Mouse (Mus musculus) liver, embryonic 13.5 days (tissue): ENCODE data around the gene Gm11077. TPM values are rescaled to one million over a fixed set of nuclear protein-coding genes. Genes with fewer than 3 reads are reported as not detected.

ENCODE experiments used
- ATAC-seq: fragments of 200-750 bp; cut with Nextera tagmentation; 2 replicates; pipeline ENCODE4 v1.8.0; 2017; ENCODE audit warnings: low read depth, mild to moderate bottlenecking, moderate number of reproducible peaks, moderate library complexity
- DNase-seq: peaks from one replicate; pipeline ENCODE4 v3.0.0; 2022
- H3K27ac ChIP-seq: fragments of 300-500 bp; sonication (generic); 2 replicates; pipeline ENCODE4 v1.5.1; 2015; ENCODE audit warnings: moderate library complexity, mild to moderate bottlenecking, inconsistent platforms
- H3K27me3 ChIP-seq: fragments of 300-500 bp; sonication (generic); 2 replicates; pipeline ENCODE4 v1.6.1; 2015; ENCODE audit warnings: mild to moderate bottlenecking, inconsistent platforms
- H3K36me3 ChIP-seq: fragments of 300-500 bp; sonication (generic); 2 replicates; pipeline ENCODE4 v1.6.1; 2015; ENCODE audit warnings: mild to moderate bottlenecking, inconsistent platforms
- H3K4me1 ChIP-seq: fragments of 300-500 bp; sonication (generic); replicated peaks from 2 replicates; pipeline ENCODE4 v1.6.1; 2015; ENCODE audit warnings: inconsistent platforms
- H3K4me2 ChIP-seq: fragments of 300-500 bp; sonication (generic); 2 replicates; pipeline ENCODE4 v1.6.1; 2015; ENCODE audit warnings: inconsistent platforms, mild to moderate bottlenecking, moderate library complexity
- H3K4me3 ChIP-seq: fragments of 300-500 bp; sonication (generic); replicated peaks from 2 replicates; pipeline ENCODE4 v1.5.1; 2015; ENCODE audit warnings: mild to moderate bottlenecking, inconsistent platforms
- H3K9ac ChIP-seq: fragments of 300-500 bp; sonication (generic); 2 replicates; pipeline ENCODE4 v1.6.1; 2015; ENCODE audit warnings: mild to moderate bottlenecking, inconsistent platforms
- H3K9me3 ChIP-seq: fragments of 300-500 bp; sonication (generic); replicated peaks from 2 replicates; pipeline ENCODE4 v1.6.1; 2016; ENCODE audit warnings: inconsistent platforms
- WGBS: fragments of 180-500 bp; shearing (Covaris S2); methylation state at CpG from one replicate; pipeline ENCODE4 v1.1.7; 2015; ENCODE audit not compliant: insufficient replicate concordance; 5-methylcytosine and 5-hydroxymethylcytosine counted together
- polyA plus RNA-seq: library from polyadenylated mRNA; unstranded; fragments of >200 nt; fragmentation: Nextera tagmentation; extraction: Ambion mirVana; gene quantifications from 2 replicates; pipeline ENCODE4 v1.2.1, GENCODE M21; 2015

Gene Gm11077
- polyA plus RNA-seq, 1 experiment from 2014 or later = not detected

DNA sequence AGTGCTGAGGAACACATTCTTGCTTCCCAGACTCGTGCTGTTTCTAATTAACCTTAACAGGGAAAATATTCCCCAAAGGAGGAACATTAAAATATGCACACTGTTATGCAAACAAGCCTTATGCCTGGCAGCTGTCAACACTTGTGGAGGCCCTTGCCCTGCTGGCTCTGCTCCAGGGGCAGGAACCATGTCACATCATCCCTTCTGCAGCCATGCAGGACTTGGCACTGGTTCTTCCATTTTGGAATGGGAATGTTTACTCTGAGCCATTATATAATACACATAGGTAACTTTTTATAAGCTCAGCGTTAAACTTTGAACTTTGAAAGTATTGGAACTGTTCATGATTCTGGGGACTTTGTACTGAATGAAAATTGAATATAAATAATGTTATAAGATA, 18.5 kb downstream of the Gm11077 start:
- no peak overlapping the region for H3K4me3 ChIP-seq
- H3K9me3 ChIP-seq = no peaks in the 10 kb centered on the region
- H3K27me3 ChIP-seq = no peaks in the 10 kb centered on the region
- H3K4me1 ChIP-seq = no peaks in the 10 kb centered on the region
- no peaks in the 10 kb centered on the region for H3K36me3 ChIP-seq
- 41% methylated on average over 2 of the region's 2 CpGs for WGBS
- no peak overlapping the region for H3K9ac ChIP-seq
- no peak overlapping the region for H3K4me2 ChIP-seq
- H3K27ac ChIP-seq = no peak overlapping the region
- ATAC-seq (no peak), DNase-seq (no peak)

DNA sequence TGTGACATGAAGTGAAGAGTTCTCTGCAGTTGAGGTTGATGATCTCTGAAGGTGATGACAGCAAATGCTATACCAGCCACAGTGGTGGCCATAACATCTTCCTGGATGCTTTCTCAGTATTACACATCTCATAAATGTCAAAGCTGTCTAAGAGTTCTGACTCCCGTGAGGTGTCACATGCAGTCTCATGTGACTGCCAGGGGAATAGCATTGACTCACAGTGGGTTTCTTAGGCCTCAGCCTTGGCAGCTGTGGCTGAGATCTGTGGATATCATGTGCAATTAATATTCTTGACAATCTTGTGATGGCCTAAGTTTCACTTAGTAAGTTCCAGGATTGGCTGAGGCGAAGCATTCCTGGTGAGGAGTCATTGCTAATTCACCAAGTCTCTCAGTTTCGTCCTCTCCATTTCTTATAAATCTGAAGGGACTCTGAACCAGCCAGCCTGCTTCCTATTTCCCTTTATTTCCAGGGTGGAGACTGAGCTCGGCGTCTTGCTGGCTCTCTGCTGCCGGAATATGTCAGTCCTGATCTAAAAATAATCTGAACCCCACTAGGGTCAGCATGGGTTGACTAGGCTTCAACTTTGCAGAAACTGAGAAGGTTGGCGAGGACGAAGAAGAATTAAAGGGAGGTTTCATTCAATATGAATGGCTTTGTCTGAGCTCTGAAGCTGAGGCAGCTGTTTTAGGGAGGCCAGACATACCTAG, 21.4 kb downstream of the Gm11077 start:
- ATAC-seq (no peak), DNase-seq (no peak)
- no peaks in the 10 kb centered on the region for H3K36me3 ChIP-seq
- no peak overlapping the region for H3K4me3 ChIP-seq
- H3K9ac ChIP-seq = no peak overlapping the region
- 64% methylated on average over 8 of the region's 8 CpGs for WGBS
- no peak overlapping the region for H3K4me2 ChIP-seq
- H3K9me3 ChIP-seq = no peaks in the 10 kb centered on the region
- no peaks in the 10 kb centered on the region for H3K27me3 ChIP-seq
- no peaks in the 10 kb centered on the region for H3K4me1 ChIP-seq
- H3K27ac ChIP-seq = no peak overlapping the region

DNA sequence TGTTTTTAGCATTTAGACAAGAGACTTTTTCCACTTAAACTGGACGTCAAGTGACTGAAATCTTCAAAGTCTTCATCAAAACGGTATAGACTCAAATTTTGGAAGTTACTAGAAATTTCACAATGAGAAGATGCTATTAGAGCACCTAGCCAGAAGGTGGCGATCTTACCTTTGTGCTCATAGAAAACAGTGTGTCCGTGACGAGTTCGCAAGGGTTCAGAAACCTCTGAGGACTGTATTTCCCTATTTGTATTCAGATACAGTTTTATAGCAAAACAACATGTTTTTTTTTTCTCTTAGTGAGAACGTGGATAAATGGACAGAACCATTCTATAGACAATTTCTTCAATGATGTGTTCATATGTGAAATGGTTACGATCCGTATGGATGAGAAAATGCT, 37.3 kb downstream of the Gm11077 start:
- WGBS = 27% methylated on average over 9 of the region's 9 CpGs
- Histone ChIP-seq H3K4me2 (no peak overlapping the region), H3K9ac (no peak overlapping the region), H3K36me3 (no peaks in the 10 kb centered on the region), H3K27ac (no peak overlapping the region), H3K27me3 (no peaks in the 10 kb centered on the region), H3K4me3 (no peak overlapping the region), H3K9me3 (no peaks in the 10 kb centered on the region), H3K4me1 (no peaks in the 10 kb centered on the region)
- DNase-seq = no peak
- ATAC-seq = no peak

DNA sequence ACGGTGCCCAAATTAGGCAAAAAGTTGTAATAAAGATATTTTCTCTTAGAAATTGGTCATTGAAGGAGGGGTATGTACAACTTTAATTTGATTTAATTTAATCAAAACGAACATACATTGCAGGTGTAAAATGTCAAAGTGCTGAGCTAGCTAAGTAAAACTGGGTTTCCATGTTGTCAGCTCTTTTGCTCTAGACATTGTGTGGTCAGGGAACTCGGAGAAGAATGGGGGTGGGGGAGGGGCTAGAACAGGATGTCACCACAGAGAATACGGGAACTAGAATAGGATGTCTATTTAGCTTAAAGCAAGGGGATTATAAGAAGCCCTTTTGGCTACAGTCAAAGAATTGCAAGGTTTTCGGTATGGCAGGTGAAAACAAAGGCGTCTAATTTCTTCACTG, 38.2 kb downstream of the Gm11077 start:
- Histone ChIP-seq H3K4me1 (no peaks in the 10 kb centered on the region), H3K4me2 (no peak overlapping the region), H3K9me3 (no peaks in the 10 kb centered on the region), H3K9ac (no peak overlapping the region), H3K36me3 (no peaks in the 10 kb centered on the region), H3K27me3 (no peaks in the 10 kb centered on the region), H3K4me3 (no peak overlapping the region), H3K27ac (no peak overlapping the region)
- DNase-seq (no peak), ATAC-seq (no peak)
- 35% methylated on average over 6 of the region's 6 CpGs for WGBS

DNA sequence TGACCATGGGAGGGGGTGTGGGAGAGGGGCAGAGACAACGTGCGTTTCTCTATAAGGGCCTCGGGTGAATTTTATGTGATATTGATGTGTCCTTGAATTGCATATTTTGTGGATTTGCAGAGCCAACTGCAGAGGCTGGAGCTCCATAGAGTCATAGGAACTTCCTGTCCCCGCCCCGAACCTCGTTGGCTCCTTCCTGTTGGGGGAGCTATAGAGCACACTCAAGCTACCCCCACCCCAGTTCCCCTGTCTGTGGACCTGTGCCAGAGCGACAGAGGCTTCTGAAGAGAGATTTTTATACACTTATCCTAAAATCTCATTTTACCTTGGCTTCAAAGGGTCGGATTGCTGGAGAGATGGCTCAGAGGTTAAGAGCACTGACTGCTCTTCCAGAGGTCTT, 39.1 kb downstream of the Gm11077 start:
- Histone ChIP-seq H3K4me3 (no peak overlapping the region), H3K9me3 (no peaks in the 10 kb centered on the region), H3K36me3 (no peaks in the 10 kb centered on the region), H3K27ac (no peak overlapping the region), H3K4me1 (no peaks in the 10 kb centered on the region), H3K9ac (no peak overlapping the region), H3K27me3 (no peaks in the 10 kb centered on the region), H3K4me2 (no peak overlapping the region)
- DNase-seq (no peak), ATAC-seq (no peak)
- 53% methylated on average over 8 of the region's 8 CpGs for WGBS

DNA sequence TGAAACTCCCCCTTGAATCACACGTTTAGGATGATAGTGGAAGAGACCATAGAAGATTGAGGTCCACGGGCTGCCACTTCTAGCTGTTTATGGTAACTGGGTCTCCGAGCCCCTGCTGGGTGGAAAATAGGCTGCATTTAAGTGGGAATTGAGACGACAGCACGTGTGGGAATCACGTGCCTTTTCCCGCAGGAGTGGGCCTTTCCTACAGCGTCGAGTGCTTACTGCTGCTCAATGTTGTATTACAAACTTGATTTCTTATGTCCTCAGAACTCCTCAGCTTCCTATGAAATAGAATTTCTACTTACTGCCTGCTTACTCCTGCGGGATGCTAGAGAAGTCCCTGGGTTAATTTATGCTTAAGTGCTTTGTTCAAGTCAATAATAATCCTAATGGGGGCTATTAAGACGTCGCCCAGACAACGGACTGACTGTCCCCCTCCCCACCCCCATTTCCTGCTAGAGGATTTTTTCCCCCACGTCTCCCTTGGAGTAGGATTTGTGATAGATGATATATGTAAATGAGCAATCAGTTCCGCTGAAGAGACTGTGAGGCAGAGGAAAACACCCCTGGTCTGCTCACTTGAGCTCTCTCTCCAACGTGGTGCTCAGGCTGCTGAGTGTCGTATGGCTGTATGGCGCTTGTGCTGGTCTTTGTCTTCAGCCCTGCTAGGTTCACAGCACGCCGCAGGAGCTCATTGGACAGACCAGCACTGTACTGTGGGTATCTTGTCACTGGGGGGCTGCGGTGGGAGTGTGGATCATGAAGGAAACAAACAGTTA, 40.0 kb downstream of the Gm11077 start:
- no peak for ATAC-seq
- no peak overlapping the region for H3K27ac ChIP-seq
- WGBS = 68% methylated on average over 21 of the region's 21 CpGs
- no peaks in the 10 kb centered on the region for H3K9me3 ChIP-seq
- no peaks in the 10 kb centered on the region for H3K36me3 ChIP-seq
- DNase-seq = no peak
- H3K9ac ChIP-seq = no peak overlapping the region
- H3K27me3 ChIP-seq = no peaks in the 10 kb centered on the region
- no peak overlapping the region for H3K4me2 ChIP-seq
- H3K4me1 ChIP-seq = no peaks in the 10 kb centered on the region
- no peak overlapping the region for H3K4me3 ChIP-seq

DNA sequence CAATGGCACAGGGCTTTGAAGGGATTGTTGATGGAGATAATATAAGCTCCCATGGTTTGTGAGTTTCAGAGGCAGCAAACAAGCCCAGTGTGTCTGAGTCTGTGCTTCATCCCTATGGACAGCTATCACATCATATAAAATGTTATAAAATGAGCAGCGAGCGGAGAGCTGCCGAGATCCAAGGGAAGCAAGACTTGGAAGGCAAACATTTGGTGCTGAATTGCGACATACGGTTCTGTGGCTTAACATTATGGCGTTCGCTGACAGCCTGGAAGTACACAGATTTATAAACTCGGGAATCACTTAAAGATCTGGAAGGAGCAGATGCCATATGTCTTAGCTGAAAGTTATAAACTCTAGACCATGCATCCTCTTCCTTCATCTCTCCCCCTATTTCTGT, 47.2 kb downstream of the Gm11077 start:
- Histone ChIP-seq H3K9me3 (no peaks in the 10 kb centered on the region), H3K36me3 (no peaks in the 10 kb centered on the region), H3K27ac (no peak overlapping the region), H3K4me1 (no peaks in the 10 kb centered on the region), H3K4me3 (no peak overlapping the region), H3K27me3 (no peaks in the 10 kb centered on the region), H3K9ac (no peak overlapping the region), H3K4me2 (no peak overlapping the region)
- ATAC-seq = no peak
- DNase-seq = no peak
- 77% methylated on average over 8 of the region's 8 CpGs for WGBS

DNA sequence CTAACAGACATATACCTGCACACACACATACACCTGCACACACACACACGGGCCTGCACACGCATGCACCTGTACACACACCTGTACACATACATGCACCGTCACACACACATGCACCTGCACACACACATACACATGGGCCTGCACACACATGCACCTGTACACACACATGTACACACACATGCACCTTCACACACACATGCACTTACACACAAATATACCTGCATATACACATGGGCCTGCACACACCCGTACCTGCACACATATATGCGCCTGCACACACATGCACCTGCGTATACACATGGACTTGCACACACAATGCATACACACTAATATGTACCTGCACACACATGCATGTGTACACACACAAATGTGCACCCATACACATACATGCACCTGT, 53.4 kb downstream of the Gm11077 start:
- no peaks in the 10 kb centered on the region for H3K4me1 ChIP-seq
- WGBS = 76% methylated on average over 6 of the region's 6 CpGs
- no peak for ATAC-seq

DNA sequence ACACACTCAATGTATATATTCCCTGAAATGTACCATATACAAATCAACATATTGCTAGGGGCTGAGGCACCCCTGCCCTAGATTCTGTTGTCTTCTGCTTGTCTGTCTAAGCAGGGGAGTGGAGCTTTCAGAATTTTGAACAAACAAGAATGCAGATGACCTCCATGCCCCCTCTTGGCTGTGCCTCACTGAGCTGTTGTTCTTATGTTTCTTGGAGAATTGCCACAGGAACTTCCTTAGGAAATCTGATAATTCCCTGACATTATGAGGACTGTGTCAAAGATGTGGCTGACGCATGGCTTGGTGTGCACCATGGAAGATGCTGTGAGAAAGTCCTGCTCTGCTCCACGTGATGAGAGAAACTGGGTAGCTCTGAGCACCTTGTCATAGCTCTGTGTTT, 57.0 kb downstream of the Gm11077 start:
- WGBS = 60% methylated on average over 2 of the region's 2 CpGs
- H3K9ac ChIP-seq = no peak overlapping the region
- DNase-seq = no peak
- no peak overlapping the region for H3K4me3 ChIP-seq
- no peak overlapping the region for H3K27ac ChIP-seq
- H3K36me3 ChIP-seq = no peaks in the 10 kb centered on the region
- no peaks in the 10 kb centered on the region for H3K9me3 ChIP-seq
- no peaks in the 10 kb centered on the region for H3K27me3 ChIP-seq
- no peak overlapping the region for H3K4me2 ChIP-seq
- no peak for ATAC-seq
- H3K4me1 ChIP-seq = no peaks in the 10 kb centered on the region

More for the DNA sequence above, 53.4 kb downstream of the Gm11077 start:
- H3K4me3 ChIP-seq = no peak overlapping the region
- no peaks in the 10 kb centered on the region for H3K36me3 ChIP-seq
- no peak for DNase-seq
- no peak overlapping the region for H3K27ac ChIP-seq
- no peak overlapping the region for H3K9ac ChIP-seq
- no peaks in the 10 kb centered on the region for H3K9me3 ChIP-seq
- no peaks in the 10 kb centered on the region for H3K27me3 ChIP-seq
- no peak overlapping the region for H3K4me2 ChIP-seq

DNA sequence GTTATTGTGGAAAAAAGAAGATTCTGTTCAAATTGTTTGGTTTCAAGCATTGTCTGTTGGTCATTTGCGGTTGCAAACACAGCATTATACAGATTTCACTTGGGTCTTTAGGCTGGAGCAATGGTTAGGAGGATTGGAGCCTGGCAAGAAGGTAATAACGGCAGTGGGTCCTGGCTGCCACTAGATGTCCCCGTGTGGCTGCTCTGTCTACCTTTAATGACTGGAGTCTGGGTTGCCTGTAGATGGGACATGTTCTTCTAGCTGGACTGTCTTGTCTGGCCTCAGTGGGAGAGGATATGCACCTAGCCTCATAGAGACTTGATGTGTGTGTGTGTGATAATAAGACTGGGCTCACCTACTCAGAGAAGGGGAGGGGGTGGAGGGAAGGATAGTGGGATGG, 60.8 kb downstream of the Gm11077 start:
- Histone ChIP-seq H3K4me1 (no peaks in the 10 kb centered on the region), H3K27ac (no peak overlapping the region), H3K9me3 (no peaks in the 10 kb centered on the region), H3K9ac (no peak overlapping the region), H3K4me2 (no peak overlapping the region), H3K36me3 (no peaks in the 10 kb centered on the region), H3K27me3 (no peaks in the 10 kb centered on the region), H3K4me3 (no peak overlapping the region)
- no peak for DNase-seq
- no peak for ATAC-seq
- 30% methylated on average over 3 of the region's 3 CpGs for WGBS

DNA sequence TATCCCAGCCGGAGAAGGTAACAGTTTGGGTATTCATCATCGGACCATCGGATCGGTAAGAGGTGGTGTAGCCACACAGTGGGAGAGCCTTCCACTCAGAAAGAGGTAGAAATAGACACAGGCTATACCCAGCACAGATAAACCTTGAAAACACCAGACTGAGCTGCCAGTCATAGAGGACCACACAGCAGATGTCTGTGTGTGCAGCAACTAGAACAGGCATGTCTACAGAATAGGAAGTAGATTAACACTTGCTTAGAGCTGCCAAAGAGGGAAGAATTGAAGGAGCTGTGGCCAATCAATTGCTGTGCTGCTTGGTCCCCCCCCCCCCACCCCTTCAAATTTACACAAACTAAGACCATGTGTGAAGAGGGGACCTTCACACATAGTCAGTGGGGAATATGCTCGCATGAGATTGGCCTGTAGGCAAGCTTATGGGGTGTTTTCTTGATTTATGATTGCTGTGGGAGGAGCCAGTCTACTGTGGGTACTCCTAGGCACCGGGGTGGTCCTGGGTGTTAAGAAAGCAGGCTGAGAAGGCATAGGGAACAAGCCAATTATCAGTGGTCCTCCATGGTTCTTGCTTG, 64.7 kb downstream of the Gm11077 start:
- ATAC-seq = no peak
- Histone ChIP-seq H3K27me3 (no peaks in the 10 kb centered on the region), H3K27ac (no peak overlapping the region), H3K9ac (no peak overlapping the region), H3K4me3 (no peak overlapping the region), H3K4me1 (no peaks in the 10 kb centered on the region), H3K9me3 (no peaks in the 10 kb centered on the region), H3K36me3 (no peaks in the 10 kb centered on the region), H3K4me2 (no peak overlapping the region)
- WGBS = 71% methylated on average over 6 of the region's 6 CpGs
- DNase-seq = no peak
